Mouse (Mus musculus) T-helper 2 cell (primary cell): ENCODE results near the gene Ccdc78.
"Not testable (repeated sequence)": the region's sequence is repeated elsewhere in the genome, so short reads cannot be mapped to it uniquely, and the experiment has no call there.

Source experiments
- in situ Hi-C: fragments of 300-600 bp; cut with MboI, MseI; formaldehyde crosslinking; loops from one replicate; pipeline ENCODE4 v1.15.1; 2025; ENCODE audit warnings: high pct_unique_total_duplicates

Ccdc78 gene

GRCm38 (mm10) chr17:25781339-25781738 is 5.0 kb upstream of the Ccdc78 start:
- in situ Hi-C loops: loop anchor here (5.0 kb wide), 1 partner anchor 44 kb away; the partner anchor contains the start of gene Mslnl

GRCm38 (mm10) chr17:25783086-25783485 is 3.3 kb upstream of the Ccdc78 start:
- in situ Hi-C loops: loop anchor here (5.0 kb wide), 1 partner anchor 46 kb away; the partner anchor contains the start of gene Mslnl

GRCm38 (mm10) chr17:25783861-25784574 is 2.4 kb upstream of the Ccdc78 start:
- in situ Hi-C loops: loop anchor here (5.0 kb wide), 1 partner anchor 47 kb away; the partner anchor contains the start of gene Mslnl

- in situ Hi-C loops: no loop called here
These were observed 1.1 kb upstream of the Ccdc78 start, which contains the start of gene Haghl for GRCm38 (mm10) chr17:25785281-25785745. Haghl (minus strand) TSS chr17:25785673.

- in situ Hi-C loops: no loop called here
These were observed 563 bp downstream of the Ccdc78 start for GRCm38 (mm10) chr17:25786781-25787504.

GRCm38 (mm10) chr17:25791320-25791842 is 5.0 kb downstream of the Ccdc78 start:
- in situ Hi-C loops: no loop called here

GRCm38 (mm10) chr17:25791843-25792527 is 5.6 kb downstream of the Ccdc78 start:
- in situ Hi-C loops: no loop called here

- in situ Hi-C loops: no loop called here
These were observed 6.2 kb downstream of the Ccdc78 start, which contains the start of gene Fam173a for GRCm38 (mm10) chr17:25792615-25793014. Fam173a (minus strand) TSS chr17:25792901.

- in situ Hi-C loops: no loop called here
These were observed 7.8 kb downstream of the Ccdc78 start for GRCm38 (mm10) chr17:25794197-25794596.

GRCm38 (mm10) chr17:25794998-25795397 is 8.6 kb downstream of the Ccdc78 start:
- in situ Hi-C loops: no loop called here

GRCm38 (mm10) chr17:25795609-25796092 is 9.3 kb downstream of the Ccdc78 start, which contains the start of gene AC134908.4:
AC134908.4 (minus strand) TSS chr17:25795659.
- in situ Hi-C loops: no loop called here

- in situ Hi-C loops: no loop called here
These were observed 9.9 kb downstream of the Ccdc78 start for GRCm38 (mm10) chr17:25796211-25796771.

GRCm38 (mm10) chr17:25796951-25797369 is 10.6 kb downstream of the Ccdc78 start, which contains the start of gene Metrn:
Metrn (minus strand) TSS chr17:25797136.
- in situ Hi-C loops: no loop called here

GRCm38 (mm10) chr17:25801029-25801428 is 14.6 kb downstream of the Ccdc78 start:
- in situ Hi-C loops: no loop called here

- in situ Hi-C loops: no loop called here
These were observed 16.6 kb downstream of the Ccdc78 start for GRCm38 (mm10) chr17:25802825-25803517.

GRCm38 (mm10) chr17:25806507-25806906 is 20.1 kb downstream of the Ccdc78 start:
- in situ Hi-C loops: no loop called here

- in situ Hi-C loops: not testable (repeated sequence)
These were observed 21.1 kb downstream of the Ccdc78 start for GRCm38 (mm10) chr17:25807452-25807851.

GRCm38 (mm10) chr17:25808028-25808427 is 21.6 kb downstream of the Ccdc78 start:
- in situ Hi-C loops: no loop called here

GRCm38 (mm10) chr17:25808789-25809605 is 22.6 kb downstream of the Ccdc78 start, which contains the start of gene Fbxl16:
Fbxl16 (plus strand) TSS chr17:25809085.
- in situ Hi-C loops: no loop called here
